ENCODE assay signal across 21 mouse cellular contexts in the genomic region with DNA sequence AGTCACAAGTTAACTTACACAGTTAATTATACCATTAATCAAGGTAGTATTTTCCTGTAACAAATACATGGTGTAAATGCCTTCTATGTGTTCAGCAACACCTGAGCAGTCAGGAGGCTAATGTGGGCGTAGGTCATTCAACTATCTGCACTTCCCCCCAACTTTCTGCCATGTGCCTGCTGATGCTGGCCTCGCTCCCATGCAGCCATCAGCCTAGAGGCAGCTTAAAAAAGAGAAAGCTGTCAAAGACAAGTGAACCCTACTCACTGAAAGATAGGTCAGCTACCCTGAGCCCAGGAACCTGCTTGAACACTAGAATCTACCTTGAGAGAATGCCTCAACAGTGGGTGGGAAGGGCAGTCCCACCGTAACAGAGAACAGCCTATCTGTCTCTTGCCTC.
DNase-seq lines count a peak whose midpoint lies in the region; ATAC-seq and TF ChIP-seq lines count a peak whose summit lies in the region.
"Had no signal": no experiment of that assay in that cellular context is flagged by ENCODE, and none has a peak within 500 bp of the region (broad histone marks: within the 10 kb centered on the region; RNA-seq: fewer than 3 reads in every experiment).

No protein-coding gene starts in this region.

- peak; percentile 91 for DNase-seq in heart, adult 11 months
- DNase-seq in heart, adult 18-20 months = no peak
- no peak for DNase-seq in stomach, postnatal 0 days (ENCODE audit: low spot score)
- DNase-seq in left cerebral cortex, postnatal 25 days (ENCODE audit: low spot score in 2 of 2) = no peak
- DNase-seq: adrenal gland, adult 2 months; adrenal gland, postnatal 25 days; cerebellum, adult 18-20 months; cerebellum, adult 9-11 months; cerebellum, postnatal 36 days; gastrocnemius, postnatal 14 days; heart, postnatal 4 days had no signal

- no peak overlapping the region for H3K9ac ChIP-seq in ES-Bruce4 (ENCODE audit: low read depth, poor library complexity, severe bottlenecking)
- H3K9ac ChIP-seq in intestine, postnatal 0 days (ENCODE audit: low read depth, low read length) = no peak overlapping the region
- H3K9ac ChIP-seq in stomach, postnatal 0 days (ENCODE audit: low read length) = no peak overlapping the region
- H3K9ac ChIP-seq: forebrain, embryonic 12.5 days; heart, embryonic 15.5 days; hindbrain, embryonic 12.5 days had no signal

- TF ChIP-seq CTCF in ES-Bruce4 (IDR thresholded peaks at IDR 0.05; ENCODE audit: low read depth, low read length) = no peak
- no peak for TF ChIP-seq CTCF in intestine, postnatal 0 days (IDR thresholded peaks at IDR 0.05; ENCODE audit: low read depth)
- TF ChIP-seq CTCF in stomach, postnatal 0 days (IDR thresholded peaks at IDR 0.05; ENCODE audit: low read depth) = no peak

- no peak for TF ChIP-seq POLR2A in ES-Bruce4 (IDR thresholded peaks at IDR 0.05; ENCODE audit: insufficient read depth, low read length)

- H3K4me1 ChIP-seq in ES-Bruce4 (ENCODE audit: control insufficient read depth, insufficient read depth, low read length) = peaks cover 7% of the 10 kb centered on the region
- 0 out of 2 replicates have a peak, but pooled peaks cover 10% of the 10 kb centered on the region for H3K4me1 ChIP-seq in intestine, postnatal 0 days (replicated peaks; ENCODE audit: control insufficient read depth, insufficient read depth, low read length)
- H3K4me1 ChIP-seq in stomach, postnatal 0 days (replicated peaks; ENCODE audit: control insufficient read depth, insufficient read depth) = no peaks in the 10 kb centered on the region

- no peaks in the 10 kb centered on the region for H3K27me3 ChIP-seq in ES-Bruce4 (ENCODE audit: control insufficient read depth, insufficient read depth, low read length, poor library complexity, severe bottlenecking)
- no peaks in the 10 kb centered on the region for H3K27me3 ChIP-seq in intestine, postnatal 0 days (replicated peaks; ENCODE audit: control insufficient read depth, insufficient read depth, low read length)
- H3K27me3 ChIP-seq in stomach, postnatal 0 days (ENCODE audit: control insufficient read depth, insufficient read depth, low read length) = no peaks in the 10 kb centered on the region
- H3K27me3 ChIP-seq: CH12.LX; forebrain, embryonic 12.5 days; heart, embryonic 15.5 days; hindbrain, embryonic 12.5 days had no signal

- H3K9me3 ChIP-seq in ES-Bruce4 (replicated peaks; ENCODE audit: control insufficient read depth, insufficient read depth, low read length, poor library complexity, severe bottlenecking) = no peaks in the 10 kb centered on the region
- no peaks in the 10 kb centered on the region for H3K9me3 ChIP-seq in intestine, postnatal 0 days (ENCODE audit: control insufficient read depth)
- no peaks in the 10 kb centered on the region for H3K9me3 ChIP-seq in stomach, postnatal 0 days (ENCODE audit: control insufficient read depth, low read length)
- H3K9me3 ChIP-seq: forebrain, embryonic 12.5 days; heart, embryonic 15.5 days; hindbrain, embryonic 12.5 days had no signal

- H3K36me3 ChIP-seq in ES-Bruce4 (ENCODE audit: control insufficient read depth, insufficient read depth, low read length, poor library complexity, severe bottlenecking) = 0 out of 2 replicates have a peak, but pooled peaks cover 2% of the 10 kb centered on the region
- H3K36me3 ChIP-seq in intestine, postnatal 0 days (ENCODE audit: control insufficient read depth, insufficient read depth) = no peaks in the 10 kb centered on the region
- no peaks in the 10 kb centered on the region for H3K36me3 ChIP-seq in stomach, postnatal 0 days (ENCODE audit: control insufficient read depth, insufficient read depth, low read length)
- H3K36me3 ChIP-seq: forebrain, embryonic 12.5 days; heart, embryonic 15.5 days; hindbrain, embryonic 12.5 days had no signal

- 71% methylated on average over 3 of the region's 3 CpGs for WGBS in intestine, postnatal 0 days
- 68% methylated on average over 3 of the region's 3 CpGs for WGBS in stomach, postnatal 0 days

- TF ChIP-seq EP300 in ES-Bruce4 (IDR thresholded peaks at IDR 0.05; ENCODE audit: insufficient read depth, low read depth, low read length) = no peak
- no peak for TF ChIP-seq EP300 in stomach, postnatal 0 days (optimal IDR thresholded peaks at IDR 0.05)

- intact Hi-C loops in left cerebral cortex, postnatal 25 days (cut with DNase I) = no loop called here

- peak; percentile 39 for ATAC-seq in intestine, postnatal 0 days
- no peak; the same call in 1 of the 2 replicates for ATAC-seq in stomach, postnatal 0 days (ENCODE audit: low FRiP score, low TSS enrichment)
- ATAC-seq: forebrain, embryonic 16.5 days; hindbrain, embryonic 16.5 days; inflammation-experienced regulatory T-cells, adult 6 months had no signal

- no peak overlapping the region for H3K4me2 ChIP-seq in intestine, postnatal 0 days (replicated peaks; ENCODE audit: low read depth)
- H3K4me2 ChIP-seq in stomach, postnatal 0 days (replicated peaks; ENCODE audit: low read depth) = no peak overlapping the region
- H3K4me2 ChIP-seq: forebrain, embryonic 12.5 days; heart, embryonic 11.5 days; heart, embryonic 15.5 days; hindbrain, embryonic 12.5 days had no signal

- peak overlapping the region; percentile 2; the same call in 1 of the 2 replicates for H3K27ac ChIP-seq in ES-Bruce4 (ENCODE audit: insufficient read depth, low read length)
- H3K27ac ChIP-seq in intestine, postnatal 0 days (ENCODE audit: low read depth, low read length) = peak overlapping the region; percentile 50
- H3K27ac ChIP-seq in stomach, postnatal 0 days (replicated peaks) = peak overlapping the region; percentile 45; the same call in 1 of the 2 replicates
- H3K27ac ChIP-seq: forebrain, embryonic 12.5 days; hindbrain, embryonic 12.5 days had no signal

- H3K4me3 ChIP-seq in ES-Bruce4 (ENCODE audit: low read depth, low read length) = no peak overlapping the region
- H3K4me3 ChIP-seq in intestine, postnatal 0 days (ENCODE audit: low read depth, low read length) = no peak overlapping the region
- H3K4me3 ChIP-seq in stomach, postnatal 0 days (ENCODE audit: low read depth, low read length) = no peak overlapping the region
- H3K4me3 ChIP-seq: forebrain, embryonic 12.5 days; heart, embryonic 15.5 days; hindbrain, embryonic 12.5 days had no signal
